Mouse (Mus musculus): ENCODE measurements around the gene Eipr1. TPM values are rescaled to one million over a fixed set of nuclear protein-coding genes. Genes with fewer than 3 reads are reported as not detected.
A peak's percentile ranks its signal among the peaks of the same experiment; 100 is the strongest.
"Not testable (repeated sequence)": the region's sequence is repeated elsewhere in the genome, so short reads cannot be mapped to it uniquely, and the experiment has no call there.

Gene Eipr1
- 10 to 100 TPM; 25.6 to 27.2 (median 26.4) TPM for total RNA-seq (2022)

DNA sequence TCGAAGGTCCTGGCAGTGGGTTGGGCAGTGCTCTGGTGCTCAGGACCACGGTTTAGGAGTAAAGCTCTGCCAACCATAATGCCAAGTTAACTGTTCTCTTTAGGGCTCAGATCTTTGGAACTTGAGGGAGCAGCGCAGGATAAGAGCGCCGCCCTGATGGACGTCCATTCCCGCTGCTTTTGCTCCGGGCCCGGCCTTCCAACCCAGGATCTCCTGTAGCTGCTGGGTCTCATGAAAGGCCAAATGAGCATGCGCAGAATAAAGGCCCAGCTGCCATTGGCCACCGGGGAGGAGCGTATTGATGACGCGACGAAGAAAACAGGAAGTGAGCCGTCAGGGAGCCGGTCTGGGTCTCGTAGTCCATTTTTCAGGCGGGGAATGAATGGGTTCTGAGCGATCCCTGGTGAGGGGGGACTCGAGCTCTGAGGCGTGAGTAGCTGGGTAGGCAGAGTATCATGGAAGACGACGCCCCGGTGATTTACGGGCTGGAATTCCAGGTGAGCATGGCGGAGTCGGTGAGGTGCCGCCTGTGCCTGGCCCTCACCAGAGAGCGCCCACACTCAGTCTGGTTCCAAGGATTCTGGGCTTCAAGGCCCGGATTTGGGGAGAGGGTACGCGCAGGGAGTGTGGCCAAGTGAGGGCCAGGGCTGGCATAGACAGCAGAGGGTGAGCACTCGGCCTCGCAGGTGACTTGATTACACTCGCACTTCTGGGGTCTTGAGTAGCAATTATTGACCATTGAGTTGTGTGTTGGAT lies at the start of gene Eipr1:
Gene Eipr1, plus strand, starts transcription at position 296 of the 756 bp plus-strand sequence.
- DNase-seq, result peak; percentile 89

GRCm38 (mm10) chr12:28704381-28704780 lies 47.2 kb upstream of the Eipr1 start:
- peak; percentile 23 for DNase-seq

DNA sequence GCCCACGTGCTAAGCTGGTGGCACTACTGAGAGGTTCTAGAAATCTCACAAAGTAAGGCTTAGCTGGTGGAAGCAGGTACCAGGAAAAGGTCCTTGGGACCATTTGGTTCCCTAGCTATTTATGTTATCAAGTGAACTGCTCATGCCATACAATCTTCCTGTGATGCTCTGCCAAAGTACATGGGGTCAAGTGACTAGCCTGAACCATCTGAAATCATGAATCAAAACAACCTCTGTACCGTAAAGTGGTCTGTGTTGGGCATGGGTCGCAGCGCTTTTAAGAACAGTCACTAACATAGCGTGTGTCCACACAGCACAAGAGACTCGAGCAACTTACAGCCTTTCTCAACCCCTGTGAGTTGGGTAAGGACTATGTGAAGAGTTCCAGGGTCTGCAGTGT lies 46.4 kb upstream of the Eipr1 start:
- DNase-seq, result no peak

GRCm38 (mm10) chr12:28708154-28708553 lies 43.4 kb upstream of the Eipr1 start:
- DNase-seq, result no peak

- no peak for DNase-seq
Measured at GRCm38 (mm10) chr12:28710566-28711185, 40.9 kb upstream of the Eipr1 start.

- no peak for DNase-seq
Measured at GRCm38 (mm10) chr12:28714822-28715632, 36.6 kb upstream of the Eipr1 start.

DNA sequence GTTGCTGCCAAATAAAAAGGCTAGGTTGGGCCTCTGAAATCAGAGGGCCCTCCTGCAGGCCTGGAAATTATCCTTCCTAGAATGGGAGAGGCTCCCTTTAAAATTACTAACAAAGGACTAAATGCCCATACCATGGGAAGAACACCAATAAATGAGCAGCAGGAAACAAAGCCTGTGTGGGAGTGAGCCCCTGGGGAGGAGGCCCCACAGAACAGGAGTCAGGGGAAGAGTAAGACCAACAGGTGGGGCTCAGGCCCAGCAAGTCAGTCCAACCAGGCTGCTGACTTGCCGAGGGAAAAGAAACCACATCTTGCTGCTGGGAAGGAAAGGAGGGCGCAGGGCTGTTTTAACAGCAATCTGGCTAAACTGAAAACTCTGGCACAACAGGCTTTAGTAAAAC lies 34.5 kb upstream of the Eipr1 start:
- DNase-seq, result no peak

- DNase-seq, result no peak
Measured at GRCm38 (mm10) chr12:28718106-28718505, 33.5 kb upstream of the Eipr1 start.

DNA sequence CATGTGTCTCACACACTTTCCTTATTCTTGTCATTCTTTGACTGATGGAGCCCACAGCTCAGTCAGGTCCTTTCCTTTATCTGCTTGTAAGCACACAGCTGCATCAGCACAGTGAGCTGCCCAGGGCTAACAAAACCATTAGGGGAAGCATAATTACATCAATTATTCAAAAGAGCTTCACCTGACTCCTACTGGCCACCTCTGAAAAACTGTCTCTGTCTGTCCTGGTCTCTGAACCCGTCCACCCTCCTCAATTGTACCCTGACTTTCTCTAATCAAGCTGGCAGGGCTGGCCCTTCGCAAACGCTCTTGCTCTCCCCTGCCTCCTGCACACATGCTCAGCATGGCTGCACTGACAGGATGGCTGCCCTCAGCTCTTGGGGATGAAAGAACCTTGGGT lies 27.2 kb upstream of the Eipr1 start:
- no peak for DNase-seq

DNA sequence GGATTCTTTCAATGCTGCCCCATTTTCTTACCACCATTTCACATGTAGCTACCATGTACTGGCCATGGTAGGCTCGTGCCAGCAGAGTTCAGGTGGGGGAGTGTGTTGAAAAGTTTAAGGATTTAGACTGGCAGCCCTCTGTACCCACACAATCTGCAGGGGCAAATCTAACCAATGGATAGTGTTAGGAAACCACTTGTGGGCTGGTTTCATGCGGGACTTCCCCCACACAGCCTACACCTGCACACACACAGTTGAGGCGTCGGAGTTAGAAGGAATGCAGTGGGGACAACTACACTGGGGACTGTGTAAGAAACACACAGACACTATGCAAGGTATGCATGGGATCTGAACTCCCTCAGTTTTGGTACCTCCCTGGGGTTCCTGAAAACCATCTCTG lies 25.4 kb upstream of the Eipr1 start:
- DNase-seq, result no peak

DNA sequence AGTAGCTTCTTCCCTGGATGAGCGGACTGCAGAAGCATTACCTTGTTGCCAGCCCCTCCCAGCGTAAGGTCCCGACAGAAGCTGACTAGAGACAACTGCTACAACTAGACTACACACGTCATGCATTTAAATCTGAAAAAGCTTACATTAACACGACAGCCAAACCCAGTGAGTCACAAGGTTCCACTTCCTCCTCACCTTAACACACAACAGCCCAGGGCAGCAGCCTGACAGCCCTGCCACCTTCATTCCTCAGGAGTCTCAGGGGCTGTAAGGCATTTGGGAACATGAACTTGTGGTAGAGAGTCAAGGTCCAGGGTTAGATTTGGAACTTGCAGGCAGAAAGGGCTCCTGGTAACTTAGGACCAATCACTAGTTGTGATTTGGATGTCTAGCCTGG lies 24.5 kb upstream of the Eipr1 start:
- DNase-seq, result no peak

DNA sequence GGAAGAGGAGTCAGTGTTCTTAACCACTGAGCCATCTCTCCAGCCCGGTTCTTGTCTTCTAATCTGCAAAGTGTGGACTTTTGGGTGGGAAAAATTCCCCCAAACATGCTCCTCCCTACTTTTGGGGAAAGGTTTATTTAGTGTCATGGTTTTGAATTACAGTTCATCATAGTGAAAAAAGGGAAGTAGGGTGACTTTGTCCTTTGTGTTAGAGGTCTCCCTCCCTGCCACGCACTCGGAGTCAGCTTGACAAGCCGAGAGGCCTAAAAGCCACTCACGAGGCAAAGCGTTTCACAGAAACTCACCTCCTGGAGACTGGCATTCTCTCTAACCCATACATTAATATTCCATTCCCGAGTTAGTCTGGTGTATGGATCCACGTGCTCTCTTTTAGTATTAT lies 19.0 kb upstream of the Eipr1 start:
- DNase-seq, result no peak

- not testable (repeated sequence) for DNase-seq
Measured at GRCm38 (mm10) chr12:28733520-28734245, 17.9 kb upstream of the Eipr1 start.

- no peak for DNase-seq
Measured at GRCm38 (mm10) chr12:28734271-28734670, 17.3 kb upstream of the Eipr1 start.

DNA sequence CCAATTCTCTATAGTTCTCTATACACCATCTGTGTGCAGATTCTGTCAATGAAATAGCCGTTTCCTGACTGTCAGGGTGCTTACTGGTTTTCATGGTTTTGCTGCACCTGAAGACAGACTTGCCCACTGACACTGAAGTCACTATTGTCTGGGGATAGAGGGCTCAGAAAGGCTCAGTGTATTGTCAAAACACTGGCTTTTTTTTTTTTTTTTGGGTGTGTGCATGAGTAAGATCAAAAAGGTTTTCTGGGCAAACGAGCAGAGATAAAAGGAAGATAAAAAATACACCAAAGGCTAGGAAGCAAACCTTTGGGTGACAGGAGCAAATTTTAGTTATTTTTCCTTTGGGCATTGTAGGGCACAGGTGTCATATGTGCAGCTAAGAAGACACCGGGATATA lies 16.3 kb upstream of the Eipr1 start:
- DNase-seq, result no peak

DNA sequence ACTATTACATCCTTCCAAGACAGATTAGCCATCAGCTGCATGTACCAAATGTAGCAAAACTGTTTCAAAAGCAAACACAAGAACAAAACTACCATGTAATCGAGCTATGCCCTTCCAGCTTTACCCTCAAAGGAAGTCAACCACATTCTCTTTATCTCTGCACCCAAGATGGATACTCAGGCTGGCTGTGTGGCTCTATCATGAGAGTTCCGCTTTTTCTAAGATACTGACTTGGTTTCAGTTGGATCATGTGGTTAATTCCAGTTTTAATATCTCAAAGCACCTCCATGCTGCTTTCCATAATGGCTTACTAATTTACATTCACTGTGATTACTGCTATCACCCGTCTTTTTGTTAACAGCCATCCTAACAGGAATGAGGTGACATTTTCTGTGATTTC lies 8.3 kb upstream of the Eipr1 start:
- DNase-seq, result no peak

GRCm38 (mm10) chr12:28750021-28750633 lies 1.5 kb upstream of the Eipr1 start, which contains the start of gene Trappc12:
Trappc12 (minus strand) TSS chr12:28750472.
- peak; percentile 82 for DNase-seq

- DNase-seq, result no peak
Measured at GRCm38 (mm10) chr12:28750876-28751275, 727 bp upstream of the Eipr1 start.

GRCm38 (mm10) chr12:28756019-28756418 lies 4.4 kb downstream of the Eipr1 start:
- DNase-seq, result no peak

DNA sequence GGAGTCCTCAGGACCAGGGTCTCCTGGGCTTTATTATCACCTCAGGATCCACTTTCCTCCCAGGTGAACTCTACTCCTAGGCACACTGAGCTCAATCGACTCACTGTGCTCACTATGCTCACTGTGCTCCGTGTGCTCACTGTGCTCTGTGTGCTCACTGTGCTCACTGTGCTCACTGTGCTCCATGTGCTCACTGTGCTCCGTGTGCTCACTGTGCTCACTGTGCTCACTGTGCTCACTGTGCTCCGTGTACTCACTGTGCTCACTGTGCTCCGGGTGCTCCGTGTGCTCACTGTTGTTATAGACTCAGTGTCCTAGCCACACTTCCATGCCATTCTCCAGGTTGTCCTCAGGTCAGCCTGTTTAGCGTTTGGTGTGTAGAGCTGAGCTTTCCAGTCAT lies 18.4 kb downstream of the Eipr1 start:
- no peak for DNase-seq

DNA sequence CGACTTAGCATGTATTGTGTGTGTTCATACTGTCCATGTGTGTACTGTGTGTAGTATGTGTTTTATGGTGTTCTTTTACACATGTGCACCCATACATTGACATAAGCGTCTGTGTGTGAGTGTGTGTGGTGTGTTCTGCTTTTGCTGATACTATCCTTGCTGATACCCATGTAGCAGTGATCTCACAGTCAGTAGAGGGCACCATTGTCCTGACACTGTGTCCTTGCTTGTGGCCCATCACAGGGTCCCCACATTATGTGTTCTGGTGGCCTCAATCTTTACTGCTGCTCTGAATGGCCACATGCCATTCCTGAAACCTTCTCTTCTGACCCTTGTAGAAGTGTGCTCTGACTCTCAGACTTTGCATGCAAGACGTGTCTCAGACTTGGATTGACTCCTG lies 22.2 kb downstream of the Eipr1 start:
- no peak for DNase-seq

GRCm38 (mm10) chr12:28775120-28775519 lies 23.5 kb downstream of the Eipr1 start:
- DNase-seq, result no peak
